Mouse (Mus musculus): Measurements from ENCODE around the gene Itgad. TPM values are rescaled to one million over a fixed set of nuclear protein-coding genes. Genes with fewer than 3 reads are reported as not detected.

Gene Itgad
- total and polyA plus RNA-seq, 3 experiments: 0.07 TPM; not detected in 1

GRCm38 (mm10) chr7:128180126-128180525, 25.9 kb downstream of the Itgad start:
- DNase-seq: no peak

GRCm38 (mm10) chr7:128180546-128180945, 26.4 kb downstream of the Itgad start:
- no peak for DNase-seq

GRCm38 (mm10) chr7:128181691-128182090, 27.5 kb downstream of the Itgad start:
- DNase-seq: no peak

- DNase-seq: no peak
Measured at GRCm38 (mm10) chr7:128201607-128202006, 47.4 kb downstream of the Itgad start.

GRCm38 (mm10) chr7:128203071-128203470, 48.9 kb downstream of the Itgad start:
- no peak for DNase-seq

GRCm38 (mm10) chr7:128204179-128204578, 50.0 kb downstream of the Itgad start:
- no peak for DNase-seq

GRCm38 (mm10) chr7:128205695-128206094, 51.5 kb downstream of the Itgad start:
- no peak for DNase-seq

- no peak for DNase-seq
Measured at GRCm38 (mm10) chr7:128206152-128206551, 52.0 kb downstream of the Itgad start, which contains the start of gene Cox6a2. Gene Cox6a2, minus strand, starts transcription at chr7:128206387.

- DNase-seq: peak; percentile 46
Measured at GRCm38 (mm10) chr7:128208187-128208586, 54.0 kb downstream of the Itgad start.

- DNase-seq: no peak
Measured at GRCm38 (mm10) chr7:128209826-128210225, 55.6 kb downstream of the Itgad start.

GRCm38 (mm10) chr7:128219952-128220351, 65.8 kb downstream of the Itgad start:
- DNase-seq: no peak

GRCm38 (mm10) chr7:128220936-128221335, 66.8 kb downstream of the Itgad start:
- DNase-seq: no peak

GRCm38 (mm10) chr7:128231741-128232140, 77.6 kb downstream of the Itgad start:
- no peak for DNase-seq

- DNase-seq: no peak
Measured at GRCm38 (mm10) chr7:128234796-128235195, 80.6 kb downstream of the Itgad start.

GRCm38 (mm10) chr7:128235481-128235880, 81.3 kb downstream of the Itgad start:
- DNase-seq: peak; percentile 40

- no peak for DNase-seq
Measured at GRCm38 (mm10) chr7:128236426-128236825, 82.2 kb downstream of the Itgad start.

- DNase-seq: peak; percentile 90
Measured at GRCm38 (mm10) chr7:128236856-128237592, 82.8 kb downstream of the Itgad start, which contains the start of gene Armc5. Gene Armc5, plus strand, starts transcription at chr7:128237342.

- DNase-seq: no peak
Measured at GRCm38 (mm10) chr7:128237593-128237926, 83.4 kb downstream of the Itgad start.

- peak; percentile 100 for DNase-seq
Measured at GRCm38 (mm10) chr7:128237927-128238778, 84.0 kb downstream of the Itgad start, which contains the start of gene 9130023H24Rik. Gene 9130023H24Rik, minus strand, starts transcription at chr7:128238031.

- DNase-seq: no peak
Measured at GRCm38 (mm10) chr7:128238991-128239390, 84.8 kb downstream of the Itgad start.

GRCm38 (mm10) chr7:128240131-128240784, 86.1 kb downstream of the Itgad start:
- no peak for DNase-seq

- DNase-seq: no peak
Measured at GRCm38 (mm10) chr7:128242331-128242730, 88.2 kb downstream of the Itgad start.

Measured in adrenal gland, adult 2 months (tissue).